Mouse (Mus musculus) small intestine, adult 2 months (tissue): ENCODE results near the gene Ltbp3.

Experiments
- CTCF ChIP-seq: fragments of 200-500 bp; IDR thresholded peaks from 2 replicates; pipeline ENCODE4 v1.5.1; 2012; ENCODE audit warnings: low read depth, mild to moderate bottlenecking, control low read depth, inconsistent platforms, low read length, moderate library complexity, mixed read lengths; ENCODE audit not compliant: insufficient replicate concordance, insufficient read length; ENCODE audit errors: extremely low read depth
- POLR2A ChIP-seq: fragments of 200-500 bp; IDR thresholded peaks from 2 replicates; pipeline ENCODE4 v1.6.1; 2012; ENCODE audit warnings: low read depth, mild to moderate bottlenecking, control low read depth, inconsistent platforms, low read length, moderate library complexity

- TF ChIP-seq CTCF: no peak
- TF ChIP-seq POLR2A: no peak
Observed at GRCm38 (mm10) chr19:5693801-5694200, 46.9 kb upstream of the Ltbp3 start.
